Mouse (Mus musculus) C2C12 (cell line): ENCODE measurements around the gene Prtn3.

Experiments used
- CTCF ChIP-seq: IDR thresholded peaks from one replicate; pipeline ENCODE4 v1.5.1; 2011; ENCODE audit not compliant: control insufficient read depth, insufficient read depth, insufficient read length
- MAX ChIP-seq: IDR thresholded peaks from one replicate; pipeline ENCODE4 v1.6.1; 2011; ENCODE audit warnings: mild to moderate bottlenecking, control low read depth
- MYOG ChIP-seq: IDR thresholded peaks from one replicate; pipeline ENCODE4 v1.6.1; 2011; ENCODE audit not compliant: control insufficient read depth, insufficient read length; ENCODE audit errors: extremely low read depth
- USF1 ChIP-seq: IDR thresholded peaks from one replicate; pipeline ENCODE4 v1.6.1; 2011; ENCODE audit warnings: low read depth, mild to moderate bottlenecking, control low read depth, moderate library complexity

- no peak for TF ChIP-seq CTCF
- TF ChIP-seq MYOG: no peak
- TF ChIP-seq USF1: no peak
- no peak for TF ChIP-seq MAX
Observed at GRCm38 (mm10) chr10:79920056-79920890, 46.0 kb downstream of the Prtn3 start.
